Mouse (Mus musculus): Measurements from ENCODE around the gene Eif3l.
"Not testable (repeated sequence)": the region's sequence is repeated elsewhere in the genome, so short reads cannot be mapped to it uniquely, and the experiment has no call there.

Eif3l gene

GRCm38 (mm10) chr15:79074913-79075532 is at the start of gene Eif3l:
Gene Eif3l, plus strand, starts transcription at chr15:79075179.
- DNase-seq: peak; percentile 94

DNA sequence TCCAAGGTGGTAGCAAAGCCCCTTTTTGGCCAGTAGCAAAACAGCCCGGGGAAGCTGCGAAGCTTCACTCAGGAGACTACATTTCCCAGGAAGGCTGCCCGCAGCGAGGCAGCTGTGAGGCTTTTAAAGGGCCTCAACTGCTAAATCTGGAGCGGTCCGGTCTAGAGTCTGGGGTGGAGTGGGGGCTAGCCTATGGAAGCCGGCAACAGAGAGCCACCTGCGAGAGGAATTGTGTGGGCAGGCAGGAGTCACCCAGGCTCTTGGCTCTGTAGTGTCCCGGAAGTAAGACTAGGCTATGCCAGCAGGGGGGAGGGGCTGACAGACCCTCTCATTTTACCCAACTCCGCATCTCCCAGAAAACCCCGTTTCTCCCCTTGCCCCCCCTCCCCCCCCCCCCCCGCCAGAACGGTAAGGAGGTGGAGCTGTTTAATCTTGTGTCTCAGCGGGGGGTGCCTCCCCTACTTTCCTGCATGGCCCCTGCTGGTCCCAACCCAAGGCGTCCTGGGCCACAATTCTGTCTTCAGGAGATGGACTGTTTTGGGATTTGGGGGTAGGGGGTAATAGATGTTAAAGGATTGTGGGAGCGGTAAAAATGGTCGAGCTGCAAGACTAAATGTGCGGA is 49.2 kb upstream of the Eif3l start:
- peak; percentile 60 for DNase-seq

GRCm38 (mm10) chr15:79026511-79027290 is 48.3 kb upstream of the Eif3l start:
- DNase-seq: peak; percentile 76

GRCm38 (mm10) chr15:79027291-79028205 is 47.4 kb upstream of the Eif3l start:
- DNase-seq: peak; percentile 70

- peak; percentile 98 for DNase-seq
These were observed 46.7 kb upstream of the Eif3l start, which contains the start of gene H1f0 for GRCm38 (mm10) chr15:79028237-79028738. Gene H1f0, plus strand, starts transcription at chr15:79028450.

- no peak for DNase-seq
These were observed 46.0 kb upstream of the Eif3l start for GRCm38 (mm10) chr15:79028823-79029484.

DNA sequence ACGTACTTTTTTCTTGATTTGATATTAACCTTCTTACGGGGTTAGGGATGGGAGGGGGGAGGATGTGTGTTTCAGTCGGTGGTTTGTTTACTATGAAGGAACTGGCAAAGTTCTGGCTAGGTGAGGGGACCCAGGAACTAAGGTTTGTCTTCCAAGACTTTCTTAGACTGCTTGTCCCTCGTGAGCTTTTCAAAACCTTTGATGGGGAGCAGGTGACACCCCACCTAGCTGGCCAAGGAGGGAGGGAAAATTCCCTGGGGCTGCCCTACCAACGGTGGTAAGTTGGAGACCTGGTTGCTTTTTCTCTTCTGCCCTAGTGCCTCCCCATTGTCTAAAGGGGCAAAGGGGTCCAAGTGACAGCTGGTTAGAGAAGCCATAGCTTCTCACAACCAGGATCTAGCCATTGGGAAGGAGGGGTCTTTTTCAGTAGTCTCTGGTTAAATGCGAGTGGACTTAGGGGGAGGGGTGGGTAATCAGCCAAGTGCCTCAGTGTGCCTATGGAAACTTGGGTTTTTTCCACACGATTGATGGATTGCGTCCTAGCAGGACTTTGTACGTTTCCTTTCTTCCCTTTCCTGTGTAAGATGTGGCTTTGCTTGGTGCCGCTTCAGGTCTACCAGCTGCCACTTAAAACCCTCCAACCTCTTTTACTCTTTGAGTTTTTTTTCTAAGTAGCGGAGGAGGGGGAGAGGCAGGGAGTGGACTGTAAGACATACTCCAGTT is 45.3 kb upstream of the Eif3l start:
- DNase-seq: no peak

DNA sequence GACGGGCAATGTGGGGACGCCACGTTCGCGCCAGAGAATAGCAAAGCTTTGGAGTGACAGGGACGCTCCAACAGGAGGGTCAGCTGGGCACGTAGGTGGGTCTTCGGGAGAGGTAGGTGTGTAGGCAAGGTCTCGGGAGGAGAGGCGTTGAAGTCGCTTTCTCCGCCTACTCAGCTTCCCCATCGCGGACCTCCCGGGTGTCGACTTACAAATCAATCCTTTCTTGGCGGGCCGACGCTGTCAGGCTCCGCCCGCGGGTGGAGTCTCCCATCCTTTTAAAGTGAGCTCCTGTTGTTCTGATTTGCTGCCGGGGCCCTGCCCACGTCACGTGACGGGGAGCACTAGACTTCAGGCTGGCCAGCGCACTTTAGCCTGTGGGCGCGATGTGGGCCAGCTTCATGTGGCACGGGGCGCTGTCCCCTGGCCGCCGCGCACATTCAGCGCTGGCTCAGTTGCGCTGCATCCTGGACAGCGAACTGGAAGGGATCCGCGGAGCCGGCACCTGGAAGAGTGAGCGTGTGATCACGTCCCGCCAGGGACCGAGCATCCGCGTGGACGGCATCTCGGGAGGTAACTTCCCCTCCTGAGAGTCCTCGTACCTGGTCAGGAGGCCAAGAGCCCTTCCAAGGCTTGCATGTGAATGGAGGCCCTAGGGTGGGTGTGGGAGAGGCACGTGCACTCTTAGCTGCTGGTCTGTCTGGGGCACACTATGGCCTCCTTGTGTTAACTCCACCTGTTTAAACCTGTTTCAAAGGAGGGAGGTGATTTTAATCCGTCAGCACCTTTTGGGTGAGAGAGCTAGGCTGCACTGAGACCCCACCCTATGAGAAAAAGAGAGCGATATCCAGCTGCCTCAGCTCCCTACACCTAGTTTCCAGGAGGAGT is 44.2 kb upstream of the Eif3l start:
- peak; percentile 95 for DNase-seq

DNA sequence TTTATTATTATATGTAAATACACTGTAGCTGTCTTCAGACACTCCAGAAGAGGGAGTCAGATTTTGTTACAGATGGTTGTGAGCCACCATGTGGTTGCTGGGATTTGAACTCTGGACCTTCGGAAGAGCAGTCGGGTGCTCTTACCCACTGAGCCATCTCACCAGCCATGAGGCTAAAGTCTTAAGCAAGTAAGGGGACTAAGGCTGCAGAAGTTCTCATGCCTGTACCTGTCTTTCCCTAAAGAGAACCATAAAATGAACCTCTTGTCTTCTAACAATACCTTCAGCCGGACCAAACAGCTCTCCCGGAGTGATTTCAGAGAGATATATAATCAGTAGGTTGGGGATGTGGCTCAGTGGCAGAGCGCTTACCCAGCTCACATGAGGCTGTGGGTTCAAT is 43.1 kb upstream of the Eif3l start:
- not testable (repeated sequence) for DNase-seq

GRCm38 (mm10) chr15:79037913-79038328 is 37.1 kb upstream of the Eif3l start:
- DNase-seq: peak; percentile 91

- DNase-seq: no peak
These were observed 36.6 kb upstream of the Eif3l start for GRCm38 (mm10) chr15:79038331-79038730.

DNA sequence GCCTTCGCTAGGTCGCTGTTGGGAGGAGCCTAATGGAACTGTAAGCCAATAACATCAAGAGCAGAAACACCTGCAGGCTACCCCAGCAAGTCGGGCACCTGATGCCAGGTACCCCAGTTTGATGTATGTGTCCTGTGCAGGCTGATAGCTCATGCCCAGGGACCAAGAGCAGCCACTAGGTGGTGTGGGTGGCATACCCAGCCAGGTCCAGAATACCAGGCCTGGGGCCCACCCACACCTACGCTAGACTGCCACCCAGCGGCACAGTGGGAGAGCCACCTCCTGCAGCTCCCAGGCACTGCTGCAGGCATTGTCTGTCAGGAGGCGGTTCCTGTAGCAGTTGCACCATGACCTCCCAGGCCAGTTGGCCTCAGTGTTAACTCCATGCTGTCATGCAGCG is 36.1 kb upstream of the Eif3l start:
- DNase-seq: peak; percentile 91

- DNase-seq: peak; percentile 57
These were observed 34.2 kb upstream of the Eif3l start for GRCm38 (mm10) chr15:79040501-79041416.

- DNase-seq: no peak
These were observed 33.4 kb upstream of the Eif3l start, which contains the start of gene Galr3 for GRCm38 (mm10) chr15:79041585-79041984. Gene Galr3, plus strand, starts transcription at chr15:79041885.

DNA sequence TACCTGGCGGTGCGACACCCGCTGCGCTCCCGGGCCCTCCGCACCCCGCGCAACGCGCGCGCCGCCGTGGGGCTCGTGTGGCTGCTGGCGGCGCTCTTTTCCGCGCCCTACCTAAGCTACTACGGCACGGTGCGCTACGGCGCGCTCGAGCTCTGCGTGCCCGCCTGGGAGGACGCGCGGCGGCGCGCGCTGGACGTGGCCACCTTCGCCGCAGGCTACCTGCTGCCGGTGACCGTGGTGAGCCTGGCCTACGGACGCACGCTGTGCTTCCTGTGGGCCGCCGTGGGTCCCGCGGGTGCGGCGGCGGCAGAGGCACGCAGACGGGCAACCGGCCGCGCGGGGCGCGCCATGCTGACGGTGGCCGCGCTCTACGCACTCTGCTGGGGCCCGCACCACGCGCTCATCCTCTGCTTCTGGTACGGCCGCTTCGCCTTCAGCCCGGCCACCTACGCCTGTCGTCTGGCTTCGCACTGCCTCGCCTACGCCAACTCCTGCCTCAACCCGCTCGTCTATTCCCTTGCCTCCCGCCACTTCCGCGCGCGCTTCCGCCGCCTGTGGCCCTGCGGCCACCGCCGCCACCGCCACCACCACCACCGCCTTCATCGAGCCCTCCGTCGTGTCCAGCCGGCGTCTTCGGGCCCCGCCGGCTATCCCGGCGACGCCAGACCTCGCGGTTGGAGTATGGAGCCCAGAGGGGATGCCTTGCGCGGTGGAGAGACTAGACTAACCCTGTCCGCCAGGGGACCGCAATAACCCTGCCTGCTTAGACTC is 32.1 kb upstream of the Eif3l start:
- DNase-seq: peak; percentile 51

- DNase-seq: no peak
These were observed 30.1 kb upstream of the Eif3l start for GRCm38 (mm10) chr15:79044837-79045236.

GRCm38 (mm10) chr15:79048186-79048585 is 26.8 kb upstream of the Eif3l start:
- no peak for DNase-seq
